Comparison of ENCODE assay signal across 8 mouse cellular contexts in the genomic region with DNA sequence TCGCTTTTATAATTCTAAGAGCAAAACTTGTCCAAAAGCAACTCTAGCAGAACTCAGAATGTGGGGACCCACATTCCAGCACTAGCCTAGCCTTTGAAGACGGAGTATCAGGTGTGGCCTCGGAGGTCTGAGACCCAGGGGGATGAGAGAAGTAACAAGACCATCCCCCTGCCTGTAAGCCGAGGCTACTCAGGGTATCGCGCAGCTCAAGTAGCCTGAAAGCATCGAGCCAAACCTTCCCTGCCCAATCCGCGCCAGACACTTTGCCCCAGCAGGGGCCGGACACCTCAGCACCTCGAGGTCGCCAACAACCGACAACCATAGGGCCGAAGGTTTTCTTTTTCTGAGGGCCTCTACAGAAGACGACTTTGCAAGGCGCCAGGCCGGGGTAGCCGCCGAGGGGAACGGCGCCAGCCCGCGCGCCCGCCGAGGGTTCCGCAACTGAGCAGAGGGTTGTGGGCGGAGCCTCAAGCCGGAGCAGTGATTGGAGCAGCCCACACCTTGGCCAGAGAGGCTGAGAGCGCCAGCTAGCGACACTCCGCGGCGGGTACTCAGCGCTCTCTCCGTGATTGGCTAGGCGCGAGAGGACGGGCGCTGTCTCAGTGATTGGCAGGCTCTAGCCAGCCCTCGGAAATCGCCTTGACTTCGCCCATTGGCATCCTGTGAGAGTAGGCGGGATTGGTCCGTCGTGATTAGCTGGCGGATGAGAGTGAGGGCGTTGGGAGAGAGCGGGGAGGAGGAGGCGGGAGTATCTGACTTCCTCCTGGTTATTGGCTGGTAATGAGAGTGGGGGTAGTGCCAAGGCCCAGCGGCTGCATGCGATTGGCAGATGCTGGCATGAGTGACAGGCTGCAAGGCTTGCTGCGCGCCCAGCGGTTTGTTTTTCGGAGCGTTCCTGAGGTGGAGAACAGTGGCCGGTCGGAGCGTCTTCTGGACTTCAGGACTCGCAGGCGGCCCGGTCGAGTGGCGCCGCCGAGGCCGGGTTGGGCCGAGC. TPM values are rescaled to one million over a fixed set of nuclear protein-coding genes. Genes with fewer than 3 reads are reported as not detected.
DNase-seq lines count a peak whose midpoint lies in the region; ATAC-seq lines count a peak whose summit lies in the region.

A gene (plus strand): TSS at position 906 of the 994 bp plus-strand sequence.

- H3K4me1 ChIP-seq in hindbrain, embryonic 15.5 days (replicated peaks): peaks cover 22% of the 10 kb centered on the region

- H3K4me3 ChIP-seq in hindbrain, embryonic 15.5 days: peak within 1 kb of the TSS; percentile 88

- no peaks in the 10 kb centered on the region for H3K36me3 ChIP-seq in hindbrain, embryonic 15.5 days

- peak within 1 kb of the TSS; percentile 94 for H3K9ac ChIP-seq in hindbrain, embryonic 15.5 days

- peak; percentile 99 for ATAC-seq in hindbrain, embryonic 15.5 days (ENCODE audit: low FRiP score, low read depth)

- no peaks in the 10 kb centered on the region for H3K27me3 ChIP-seq in hindbrain, embryonic 15.5 days

- peak within 1 kb of the TSS; percentile 97 for H3K27ac ChIP-seq in hindbrain, embryonic 15.5 days (replicated peaks)

- peak within 1 kb of the TSS; percentile 92 for H3K4me2 ChIP-seq in hindbrain, embryonic 15.5 days

- DNase-seq in T-cell, adult 2 months (ENCODE audit: low spot score): peak; percentile 100
- DNase-seq in cerebellum, postnatal 36 days: peak; percentile 99
- DNase-seq in frontal cortex, postnatal 36 days (ENCODE audit: low spot score in 2 of 2): peak; percentile 99 to 100
- DNase-seq in left cerebral cortex, adult 11 months (ENCODE audit: low spot score): peak; percentile 100
- peak; percentile 99 to 100 for DNase-seq in lung, postnatal 4 days
- peak; percentile 99 for DNase-seq in retina, postnatal 7 days (ENCODE audit: low read depth, low spot score)
- DNase-seq in urinary bladder, adult 2 months (ENCODE audit: low spot score): peak; percentile 93

- no peaks in the 10 kb centered on the region for H3K9me3 ChIP-seq in hindbrain, embryonic 15.5 days

- WGBS in hindbrain, embryonic 15.5 days: under 1% methylated on average over 69 of the region's 69 CpGs

RNA-seq across cellular contexts. Expression of the gene that starts here (rescaled TPM):
- polyA plus RNA-seq in hindbrain, embryonic 15.5 days (2015; fragmentation: Nextera tagmentation; extraction: Ambion mirVana): 13.2 and 14.1 TPM in 2 replicates
- 38.1 and 39.1 TPM in 2 replicates for polyA plus RNA-seq in urinary bladder, adult 2 months (2012; rRNA removed)

Comparison
In these comparisons a context has a peak if more than half of its experiments do, and no peak if none do; other contexts are left out.
1. Peak in every context shown above with its lines: DNase-seq, ATAC-seq, H3K4me3 ChIP-seq and H3K27ac ChIP-seq.